Comparison of ENCODE assay signal across 8 mouse cellular contexts in the genomic region with DNA sequence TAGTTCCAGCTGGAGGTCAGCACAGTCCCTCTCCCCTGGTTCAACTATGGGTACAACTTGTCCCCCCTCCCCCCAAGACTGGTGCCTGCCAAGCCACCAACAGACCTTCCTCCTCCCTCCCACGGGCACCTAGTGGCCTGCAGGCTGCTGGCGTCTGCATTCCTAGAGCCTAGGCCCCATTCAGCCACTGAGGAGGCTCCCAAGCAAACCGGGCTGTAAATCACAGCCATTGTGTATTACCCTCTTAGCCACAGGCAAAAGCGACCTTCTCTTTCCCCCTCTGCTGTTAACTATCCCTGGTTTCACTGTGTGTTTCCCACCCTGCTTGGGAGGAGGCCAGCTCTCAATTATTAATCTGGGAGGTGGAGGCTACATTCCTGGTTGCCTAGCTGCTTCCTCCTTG. TPM values are rescaled to one million over a fixed set of nuclear protein-coding genes. Genes with fewer than 3 reads are reported as not detected.
DNase-seq lines count a peak whose midpoint lies in the region; ATAC-seq and TF ChIP-seq lines count a peak whose summit lies in the region.
"Had no signal": no experiment of that assay in that cellular context is flagged by ENCODE, and none has a peak within 500 bp of the region (broad histone marks: within the 10 kb centered on the region; RNA-seq: fewer than 3 reads in every experiment).

No protein-coding gene starts in this region.

- no peak for TF ChIP-seq POLR2A in lung, adult 2 months (IDR thresholded peaks at IDR 0.05; ENCODE audit: borderline replicate concordance, extremely low read depth, low read depth, low read length)

- ATAC-seq in lung, embryonic 15.5 days (ENCODE audit: borderline replicate concordance, extremely low read depth, low FRiP score, low TSS enrichment), result no peak
- no peak for ATAC-seq in embryonic facial prominence, embryonic 14.5 days (ENCODE audit: low read depth)
- peak; percentile 21; the same call in 1 of the 2 replicates for ATAC-seq in neural tube, embryonic 15.5 days (ENCODE audit: low FRiP score)

- no peak for DNase-seq in lung, adult 2 months
- peak; percentile 75 for DNase-seq in embryonic facial prominence, embryonic 14.5 days (ENCODE audit: low spot score)
- peak; percentile 82 for DNase-seq in kidney, adult 9 months
- DNase-seq in layer of hippocampus, adult 8-10 months (ENCODE audit: low spot score in 2 of 2), result no peak
- DNase-seq in adipocyte (ENCODE audit: low spot score), result no peak

- H3K4me1 ChIP-seq in lung, embryonic 15.5 days, result peaks cover 98% of the 10 kb centered on the region
- H3K4me1 ChIP-seq in lung, adult 2 months (ENCODE audit: control insufficient read depth, insufficient read depth, low read length), result peaks cover 51% of the 10 kb centered on the region
- H3K4me1 ChIP-seq in embryonic facial prominence, embryonic 14.5 days (ENCODE audit: control insufficient read depth, insufficient read depth, low read length), result peaks cover 81% of the 10 kb centered on the region
- peaks cover 65% of the 10 kb centered on the region for H3K4me1 ChIP-seq in neural tube, embryonic 15.5 days

- no peaks in the 10 kb centered on the region for H3K9me3 ChIP-seq in lung, embryonic 15.5 days
- no peaks in the 10 kb centered on the region for H3K9me3 ChIP-seq in embryonic facial prominence, embryonic 14.5 days (ENCODE audit: control insufficient read depth, low read length)
- H3K9me3 ChIP-seq in neural tube, embryonic 15.5 days (replicated peaks), result no peaks in the 10 kb centered on the region
- H3K9me3 ChIP-seq: G1E had no signal

- TF ChIP-seq CTCF in lung, adult 2 months (IDR thresholded peaks at IDR 0.05; ENCODE audit: insufficient read depth, low read length), result no peak

- WGBS in lung, embryonic 15.5 days, result 25% methylated on average over 4 of the region's 4 CpGs
- WGBS in lung, adult 2 months, result 21% methylated on average over 4 of the region's 4 CpGs
- 17% methylated on average over 3 of the region's 4 CpGs for WGBS in embryonic facial prominence, embryonic 14.5 days
- 6% methylated on average over 4 of the region's 4 CpGs for WGBS in neural tube, embryonic 15.5 days

- no peak overlapping the region for H3K9ac ChIP-seq in lung, embryonic 15.5 days
- no peak overlapping the region for H3K9ac ChIP-seq in embryonic facial prominence, embryonic 14.5 days (ENCODE audit: low read depth, low read length)
- H3K9ac ChIP-seq in neural tube, embryonic 15.5 days (replicated peaks), result no peak overlapping the region

- peak overlapping the region; percentile 93 for H3K27ac ChIP-seq in lung, embryonic 15.5 days
- H3K27ac ChIP-seq in embryonic facial prominence, embryonic 14.5 days (replicated peaks; ENCODE audit: low read depth, low read length), result peak overlapping the region; percentile 13; the same call in 1 of the 2 replicates
- H3K27ac ChIP-seq in neural tube, embryonic 15.5 days (replicated peaks), result no peak overlapping the region

- H3K4me2 ChIP-seq in lung, embryonic 15.5 days, result peak overlapping the region; percentile 18; the same call in 1 of the 2 replicates
- no peak overlapping the region for H3K4me2 ChIP-seq in embryonic facial prominence, embryonic 14.5 days (ENCODE audit: low read depth, low read length)
- no peak overlapping the region for H3K4me2 ChIP-seq in neural tube, embryonic 15.5 days

- no peaks in the 10 kb centered on the region for H3K36me3 ChIP-seq in lung, embryonic 15.5 days
- H3K36me3 ChIP-seq in embryonic facial prominence, embryonic 14.5 days (ENCODE audit: control insufficient read depth, insufficient read depth, low read length), result no peaks in the 10 kb centered on the region
- no peaks in the 10 kb centered on the region for H3K36me3 ChIP-seq in neural tube, embryonic 15.5 days
- H3K36me3 ChIP-seq: G1E had no signal

- no peak overlapping the region for H3K4me3 ChIP-seq in lung, embryonic 15.5 days
- H3K4me3 ChIP-seq in lung, adult 2 months (replicated peaks; ENCODE audit: extremely low read depth, low read depth, low read length), result no peak overlapping the region
- H3K4me3 ChIP-seq in embryonic facial prominence, embryonic 14.5 days (ENCODE audit: low read depth, low read length), result no peak overlapping the region
- no peak overlapping the region for H3K4me3 ChIP-seq in neural tube, embryonic 15.5 days (replicated peaks)

- no peaks in the 10 kb centered on the region for H3K27me3 ChIP-seq in lung, embryonic 15.5 days
- no peaks in the 10 kb centered on the region for H3K27me3 ChIP-seq in embryonic facial prominence, embryonic 14.5 days (replicated peaks; ENCODE audit: control insufficient read depth, insufficient read depth, low read length)
- no peaks in the 10 kb centered on the region for H3K27me3 ChIP-seq in neural tube, embryonic 15.5 days (replicated peaks)

RNA-seq across cellular contexts. Expression of a gene that starts 56.3 kb away (rescaled TPM):
- 13.2 and 14.1 TPM in 2 replicates for polyA plus RNA-seq in lung, embryonic 15.5 days (2015; fragmentation: Nextera tagmentation; extraction: Ambion mirVana)
- polyA plus RNA-seq in lung, adult 2 months (2012; rRNA removed), result 260 and 369 TPM in 2 replicates
- polyA plus RNA-seq in embryonic facial prominence, embryonic 14.5 days (2014; fragmentation: Nextera tagmentation; extraction: Ambion mirVana), result 7.9 and 8.8 TPM in 2 replicates
- 1.8 and 3.0 TPM in 2 replicates for polyA plus RNA-seq in neural tube, embryonic 15.5 days (2015; fragmentation: Nextera tagmentation; extraction: Ambion mirVana)
- total RNA-seq in layer of hippocampus, adult 8-10 months (2022), result 1 to 10 TPM; 1.7 to 2.5 (median 2.0) TPM

Comparison
In these comparisons a context has a peak if more than half of its experiments do, and no peak if none do; other contexts are left out.
1. RNA of a gene that starts 56.3 kb away (polyA plus RNA-seq): 260 to 369 TPM in lung, adult 2 months; 13.2 to 14.1 TPM in lung, embryonic 15.5 days, 7.9 to 8.8 TPM in embryonic facial prominence, embryonic 14.5 days and 1.8 to 3.0 TPM in neural tube, embryonic 15.5 days; every median in the first group is over 10 times any median in the second.
2. DNase-seq: peak in embryonic facial prominence, embryonic 14.5 days (single experiment) and kidney, adult 9 months (single experiment); none in lung, adult 2 months (single experiment), layer of hippocampus, adult 8-10 months (0 of 2) and adipocyte (single experiment).